Mouse (Mus musculus) thymus, postnatal 10 days (tissue): ENCODE data around the gene Slc36a1.

ENCODE experiments used
- DNase-seq, 2 experiments: peaks; one replicate each; pipeline ENCODE4 v3.0.0; 2021; ENCODE audit warnings: low spot score in 2 of 2

Slc36a1 gene

GRCm38 (mm10) chr11:55204159-55204596, at the start of gene Slc36a1:
TSS of gene Slc36a1 (plus strand) at chr11:55204350.
- peak; percentile 91 to 99 for DNase-seq

- DNase-seq, result no peak
Measured at GRCm38 (mm10) chr11:55154398-55155069, 49.6 kb upstream of the Slc36a1 start.

DNA sequence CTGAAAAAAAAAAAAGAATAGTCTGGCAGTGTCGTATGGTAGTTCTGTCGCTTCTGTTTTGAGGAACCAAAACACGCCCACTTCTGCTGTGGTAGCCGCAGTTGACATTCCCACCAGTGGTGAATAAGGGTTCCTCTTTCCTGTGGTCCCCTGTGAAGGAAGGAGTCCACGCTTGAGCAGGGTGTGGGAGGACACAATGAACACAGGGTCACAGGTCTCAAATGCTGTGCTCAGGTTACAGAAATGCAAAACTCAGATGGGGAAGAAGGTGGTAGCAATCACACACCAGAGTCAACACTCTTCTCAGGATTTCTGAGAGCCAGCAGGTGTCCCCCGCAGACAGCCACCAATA, 49.1 kb upstream of the Slc36a1 start:
- DNase-seq, result no peak

DNA sequence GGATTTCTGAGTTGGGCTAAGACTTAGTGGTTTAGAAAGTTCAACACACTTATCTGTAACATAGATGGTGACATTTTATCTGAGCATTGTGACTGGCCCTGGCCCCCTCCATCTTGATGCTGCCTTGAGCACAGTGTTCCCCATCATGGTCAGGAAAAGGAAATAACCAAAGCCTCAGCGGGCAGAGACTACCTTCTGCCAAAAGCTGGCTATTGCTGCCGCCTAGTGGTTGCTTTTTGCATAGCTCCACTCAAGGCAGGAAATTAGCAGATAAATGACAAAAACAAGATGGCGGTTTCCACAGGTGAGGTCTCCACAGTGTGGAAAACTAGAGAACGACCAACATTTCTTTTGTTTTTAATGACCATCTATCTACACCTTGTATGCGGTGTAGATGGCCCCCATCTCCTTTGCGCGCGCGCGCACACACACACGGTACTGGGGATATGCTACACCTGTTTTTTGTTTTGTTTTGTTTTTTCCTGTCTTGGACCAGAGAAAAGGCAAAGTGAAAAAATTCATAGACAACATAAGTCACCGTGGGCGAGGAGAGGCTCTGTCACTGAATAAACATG, 45.3 kb upstream of the Slc36a1 start:
- DNase-seq, result peak; percentile 80 to 93

DNA sequence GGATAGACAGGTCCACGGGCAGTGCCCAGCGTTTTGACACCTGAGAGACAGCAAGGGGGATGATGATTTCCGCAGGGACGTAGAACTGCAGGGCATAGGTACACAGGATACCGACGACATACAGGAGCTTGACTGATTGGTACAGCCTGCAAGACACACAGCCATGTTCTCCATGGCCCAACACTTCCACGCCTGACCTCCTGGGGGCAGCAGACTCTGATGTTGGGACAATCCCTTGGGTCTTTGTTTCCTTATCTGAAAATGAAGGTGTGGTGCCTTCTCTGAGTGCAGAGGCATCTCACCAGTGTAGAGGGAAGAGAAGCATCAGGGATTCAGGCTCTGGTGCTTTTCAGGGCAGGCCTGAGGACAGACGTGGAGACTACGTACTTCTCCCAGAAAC, 41.5 kb upstream of the Slc36a1 start:
- peak; percentile 46 to 66 for DNase-seq

GRCm38 (mm10) chr11:55164723-55165122, 39.4 kb upstream of the Slc36a1 start:
- peak in 1 of 2 experiments; percentile 35 for DNase-seq

- DNase-seq, result no peak
Measured at GRCm38 (mm10) chr11:55165748-55166147, 38.4 kb upstream of the Slc36a1 start.

GRCm38 (mm10) chr11:55168504-55168903, 35.6 kb upstream of the Slc36a1 start:
- no peak for DNase-seq

GRCm38 (mm10) chr11:55168914-55169313, 35.2 kb upstream of the Slc36a1 start:
- DNase-seq, result no peak

DNA sequence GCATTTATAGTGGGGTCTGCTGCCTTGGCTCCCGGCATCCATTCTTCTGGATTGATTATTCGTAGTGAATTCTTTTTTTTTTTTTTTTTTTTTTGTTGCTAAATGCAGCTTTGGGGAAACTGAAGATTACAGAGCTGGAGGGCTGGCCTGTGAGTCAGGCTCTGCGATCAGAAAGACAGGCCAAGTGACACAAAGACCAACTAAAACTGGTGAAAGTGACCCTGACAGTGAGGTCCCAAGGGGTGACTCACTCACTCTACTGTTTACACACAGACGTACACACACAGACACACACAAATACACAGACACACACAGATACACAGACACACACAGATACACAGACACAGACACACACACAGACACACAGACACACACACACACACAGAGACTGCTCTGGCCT, 33.6 kb upstream of the Slc36a1 start:
- DNase-seq, result no peak

DNA sequence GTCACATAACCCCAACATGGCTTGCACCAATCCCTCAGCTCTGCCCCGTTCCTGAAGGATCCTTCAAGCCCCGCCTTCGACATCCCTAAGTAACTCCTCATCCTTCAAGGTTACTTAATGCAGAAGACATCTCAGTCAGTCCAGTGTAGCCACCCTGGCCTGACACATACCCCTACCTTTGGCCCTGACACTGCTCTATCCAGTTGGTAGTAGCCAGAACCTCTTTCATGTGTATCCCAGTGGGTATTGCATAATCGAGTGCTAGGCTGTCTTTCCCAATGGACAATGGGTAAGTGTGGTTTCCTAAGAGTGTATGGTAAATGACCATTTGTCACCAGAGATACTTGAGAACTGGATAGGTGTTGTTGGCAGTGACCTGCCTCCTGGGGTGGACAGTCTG, 25.3 kb upstream of the Slc36a1 start:
- no peak for DNase-seq

GRCm38 (mm10) chr11:55179856-55180255, 24.3 kb upstream of the Slc36a1 start:
- no peak for DNase-seq

DNA sequence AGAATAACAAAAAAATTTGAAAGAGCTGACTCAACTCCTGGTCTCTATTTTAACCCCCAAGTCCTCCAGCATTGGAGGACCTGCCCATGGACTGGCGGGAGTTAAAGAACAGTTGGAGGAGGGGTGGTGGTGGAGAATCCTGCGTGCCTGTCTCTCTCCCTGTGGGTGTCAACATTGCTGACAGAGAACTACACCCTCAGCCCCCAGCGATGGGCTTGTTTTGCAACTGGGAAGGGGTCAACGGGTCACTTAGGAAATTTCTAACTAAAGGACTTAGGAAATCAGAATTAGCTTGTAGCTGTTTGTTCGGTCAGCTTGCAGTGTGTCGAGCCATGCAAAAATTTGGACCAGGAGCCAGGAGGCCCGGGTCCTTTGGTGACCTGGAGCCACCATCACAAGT, 21.0 kb upstream of the Slc36a1 start:
- no peak for DNase-seq

DNA sequence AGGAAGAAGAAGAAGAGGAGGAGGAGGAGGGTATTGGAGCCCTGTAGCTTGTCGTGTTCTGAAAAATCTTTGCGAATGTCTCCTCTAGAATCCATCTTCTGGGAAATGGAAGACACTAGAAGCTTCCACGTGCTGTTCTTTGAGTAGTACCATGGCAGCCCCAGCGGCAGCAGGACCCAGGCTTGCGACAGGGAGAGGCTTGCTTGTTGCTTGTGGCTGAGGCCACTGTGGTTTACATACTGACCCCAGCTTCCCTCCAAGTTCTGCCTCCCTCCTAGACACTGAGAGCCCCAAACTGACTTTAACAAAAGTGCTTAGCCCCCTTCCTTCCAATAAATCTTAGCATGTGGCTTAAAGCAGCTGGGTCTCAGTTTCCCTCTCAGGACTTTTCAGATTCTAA, 19.9 kb upstream of the Slc36a1 start:
- no peak for DNase-seq

GRCm38 (mm10) chr11:55184733-55185291, 19.3 kb upstream of the Slc36a1 start, which contains the start of gene Slc36a2:
TSS of gene Slc36a2 (minus strand) at chr11:55185077.
- DNase-seq, result no peak

DNA sequence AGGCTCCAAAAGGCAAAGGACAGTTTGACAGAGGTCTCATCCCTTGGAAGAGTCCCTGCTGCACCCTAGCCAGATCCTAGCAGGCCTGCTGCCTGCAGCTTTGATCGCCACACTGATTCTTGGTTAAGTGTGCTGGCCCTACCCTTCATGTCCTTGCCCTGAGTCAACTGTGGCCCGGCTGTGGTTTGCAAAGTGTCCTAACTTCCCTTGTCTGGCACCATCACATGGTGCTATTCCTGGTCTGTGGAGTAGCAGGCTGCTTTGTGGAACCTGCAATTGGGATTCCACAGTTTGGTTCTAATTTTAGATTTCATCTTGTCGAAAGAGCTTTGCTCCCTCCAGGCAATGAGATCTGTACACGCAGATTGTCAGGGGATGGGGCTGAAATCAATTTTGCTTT, 16.9 kb upstream of the Slc36a1 start:
- DNase-seq, result no peak

DNA sequence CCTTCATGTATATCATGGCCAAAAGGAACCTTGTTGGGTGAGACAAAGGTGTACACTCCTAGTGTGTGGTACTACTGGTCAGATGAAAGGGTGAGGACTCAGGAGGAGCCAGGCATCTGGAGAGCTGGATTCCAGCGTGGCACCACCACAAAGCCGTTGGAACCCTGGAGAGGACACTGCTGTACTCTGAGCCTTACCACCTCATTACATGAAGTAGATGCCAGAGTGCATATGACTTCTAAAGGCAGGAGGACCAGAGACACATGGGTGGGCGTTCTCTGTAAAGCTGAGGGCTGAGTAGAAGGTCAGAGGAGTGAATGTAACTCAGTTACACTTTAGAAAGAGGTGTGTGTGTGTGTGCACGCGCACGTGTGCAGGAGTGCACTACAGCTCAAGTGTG, 16.4 kb upstream of the Slc36a1 start:
- no peak for DNase-seq

- no peak for DNase-seq
Measured at GRCm38 (mm10) chr11:55190216-55190615, 13.9 kb upstream of the Slc36a1 start.

GRCm38 (mm10) chr11:55197086-55197485, 7.1 kb upstream of the Slc36a1 start:
- DNase-seq, result no peak

DNA sequence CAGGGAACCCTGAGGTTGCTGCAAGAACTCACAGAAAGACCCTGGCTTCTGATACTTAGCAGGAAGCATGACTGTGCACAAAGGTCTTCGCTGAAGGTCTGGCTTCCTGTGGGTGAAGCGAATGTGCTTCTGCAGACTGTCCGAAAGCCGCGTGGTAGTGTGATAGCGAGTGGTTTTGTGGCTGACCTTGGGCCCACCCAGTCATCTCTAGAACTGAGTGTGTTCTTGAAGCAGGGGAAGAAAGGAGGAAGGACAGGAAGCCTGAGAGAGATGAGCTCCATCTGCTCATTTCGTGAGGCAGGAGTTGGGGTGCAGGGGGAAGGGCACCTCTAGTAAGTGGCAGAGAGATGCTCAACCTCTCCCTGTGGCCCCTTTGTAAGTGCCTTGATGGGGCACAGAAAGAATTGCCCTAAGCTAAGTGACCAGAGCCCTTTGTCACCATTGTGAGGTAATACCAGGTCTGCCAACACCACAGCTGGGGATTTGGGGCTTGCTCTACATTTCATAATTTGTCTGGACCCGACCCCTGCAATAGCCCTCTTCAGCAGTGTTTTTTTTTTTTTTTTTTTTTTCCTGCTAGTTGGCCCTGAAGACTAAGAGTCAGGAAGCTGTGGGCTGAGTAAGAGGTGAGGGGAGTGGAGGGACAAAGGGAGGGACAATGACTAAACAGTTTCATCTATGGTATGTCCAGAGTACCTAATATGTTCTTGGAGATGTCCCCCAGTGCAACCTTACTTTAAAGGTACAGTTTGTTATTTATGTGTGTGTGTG, 6.2 kb upstream of the Slc36a1 start:
- no peak for DNase-seq

- peak in 1 of 2 experiments; percentile 11 for DNase-seq
Measured at GRCm38 (mm10) chr11:55204602-55205001, 452 bp downstream of the Slc36a1 start.

DNA sequence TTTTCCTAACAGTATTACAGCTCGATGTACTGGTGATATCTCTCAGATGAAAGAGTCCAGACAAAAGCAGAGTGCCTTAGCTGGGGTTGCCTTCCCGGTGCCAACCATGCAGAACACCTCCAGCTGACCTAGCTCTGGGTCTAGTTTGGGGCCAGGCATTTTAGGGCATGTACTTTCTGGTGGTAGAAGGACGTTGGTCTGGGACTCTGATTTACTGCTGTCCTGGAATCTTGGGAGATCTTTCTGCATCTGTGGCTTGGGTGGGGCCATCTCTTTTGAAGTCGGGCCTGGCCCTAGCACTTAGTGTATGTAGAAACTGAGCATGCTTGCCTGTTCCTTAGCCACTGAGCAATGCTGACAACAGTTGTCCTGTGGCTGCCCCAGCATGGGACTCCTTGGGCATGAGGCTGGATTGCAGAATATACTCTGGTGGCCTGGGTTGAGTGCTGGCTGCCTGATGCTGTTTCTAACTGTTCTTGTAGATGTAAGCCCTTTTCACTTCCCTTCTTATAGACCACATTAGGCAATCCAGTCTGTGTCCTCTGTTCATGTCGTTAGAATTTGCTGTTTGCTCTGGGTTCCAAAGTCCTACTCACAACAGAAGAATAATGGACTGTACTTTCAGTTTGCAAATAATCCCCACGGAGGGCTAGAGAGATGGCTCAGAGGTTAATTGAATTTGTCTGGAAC, 4.0 kb downstream of the Slc36a1 start:
- no peak for DNase-seq
